Mouse (Mus musculus) macrophage (primary cell): ENCODE results near the gene Gatm. TPM values are rescaled to one million over a fixed set of nuclear protein-coding genes. Genes with fewer than 3 reads are reported as not detected.

Experiments
- H3K27ac ChIP-seq: fragments of 350-480 bp; formaldehyde crosslinking; 2 replicates; pipeline ENCODE4 v1.9.0; 2021
- H3K36me3 ChIP-seq: fragments of 350-480 bp; formaldehyde crosslinking; 2 replicates; pipeline ENCODE4 v1.9.0; 2021; ENCODE audit errors: inconsistent target
- H3K4me3 ChIP-seq: fragments of 350-480 bp; formaldehyde crosslinking; 2 replicates; pipeline ENCODE4 v1.9.0; 2021; ENCODE audit errors: inconsistent target
- H3K79me2 ChIP-seq: fragments of 350-480 bp; formaldehyde crosslinking; 2 replicates; pipeline ENCODE4 v1.9.0; 2021; ENCODE audit errors: inconsistent target
- WGBS: methylation state at CpG from one replicate; pipeline ENCODE4 v1.1.7; 2026; ENCODE audit warnings: inconsistent platforms; ENCODE audit not compliant: missing documents; 5-methylcytosine and 5-hydroxymethylcytosine counted together
- polyA plus RNA-seq: library from polyadenylated mRNA; stranded (reverse); fragments of 250-400 nt; gene quantifications from 3 replicates; pipeline ENCODE4 v1.2.4, GENCODE M21; 2018; ENCODE audit warnings: inconsistent platforms

Gatm gene
- polyA plus RNA-seq, 1 experiment from 2014 or later: 54.1 TPM

- Histone ChIP-seq H3K4me3 (peak overlapping the region; percentile 14), H3K27ac (no peak overlapping the region), H3K36me3 (peaks cover 4% of the 10 kb centered on the region; the same call in 1 of the 2 replicates), H3K79me2 (peaks cover 12% of the 10 kb centered on the region)
- WGBS: 71% methylated on average over 5 of the region's 6 CpGs
These were observed 18.8 kb upstream of the Gatm start for GRCm38 (mm10) chr2:122629871-122630270.

- Histone ChIP-seq H3K27ac (no peak overlapping the region), H3K36me3 (peaks cover 4% of the 10 kb centered on the region; the same call in 1 of the 2 replicates), H3K4me3 (no peak overlapping the region), H3K79me2 (peaks cover 12% of the 10 kb centered on the region)
- WGBS: 1% methylated on average over 7 of the region's 7 CpGs
These were observed 17.9 kb upstream of the Gatm start for GRCm38 (mm10) chr2:122628976-122629375.

- 87% methylated on average over 7 of the region's 7 CpGs for WGBS
- no peak overlapping the region for H3K27ac ChIP-seq
- no peak overlapping the region for H3K4me3 ChIP-seq
- no peaks in the 10 kb centered on the region for H3K79me2 ChIP-seq
- no peaks in the 10 kb centered on the region for H3K36me3 ChIP-seq
These were observed 14.8 kb upstream of the Gatm start for GRCm38 (mm10) chr2:122625930-122626329.

- Histone ChIP-seq H3K4me3 (no peak overlapping the region), H3K27ac (no peak overlapping the region), H3K36me3 (no peaks in the 10 kb centered on the region), H3K79me2 (no peaks in the 10 kb centered on the region)
- 91% methylated on average over 6 of the region's 9 CpGs for WGBS
These were observed 10.4 kb upstream of the Gatm start for GRCm38 (mm10) chr2:122621337-122622110.

- Histone ChIP-seq H3K4me3 (no peak overlapping the region), H3K79me2 (no peaks in the 10 kb centered on the region), H3K27ac (no peak overlapping the region), H3K36me3 (no peaks in the 10 kb centered on the region)
- 94% methylated on average over 4 of the region's 4 CpGs for WGBS
These were observed 7.6 kb upstream of the Gatm start for GRCm38 (mm10) chr2:122618719-122619118.

- H3K27ac ChIP-seq: no peak overlapping the region
- no peak overlapping the region for H3K4me3 ChIP-seq
- 83% methylated on average over 6 of the region's 6 CpGs for WGBS
- no peaks in the 10 kb centered on the region for H3K36me3 ChIP-seq
- H3K79me2 ChIP-seq: no peaks in the 10 kb centered on the region
These were observed 6.7 kb upstream of the Gatm start for GRCm38 (mm10) chr2:122617792-122618191.

GRCm38 (mm10) chr2:122616237-122616636 lies 5.1 kb upstream of the Gatm start:
- no peak overlapping the region for H3K27ac ChIP-seq
- WGBS: 83% methylated on average over 6 of the region's 6 CpGs
- no peak overlapping the region for H3K4me3 ChIP-seq
- no peaks in the 10 kb centered on the region for H3K79me2 ChIP-seq
- H3K36me3 ChIP-seq: no peaks in the 10 kb centered on the region

GRCm38 (mm10) chr2:122611654-122611973 lies 511 bp upstream of the Gatm start:
- Histone ChIP-seq H3K27ac (no peak overlapping the region), H3K36me3 (peaks cover 8% of the 10 kb centered on the region; the same call in 1 of the 2 replicates), H3K79me2 (no peaks in the 10 kb centered on the region), H3K4me3 (peak overlapping the region; percentile 59; the same call in 1 of the 2 replicates)
- WGBS: 78% methylated on average over 4 of the region's 4 CpGs

- 97% methylated on average over 9 of the region's 9 CpGs for WGBS
- H3K4me3 ChIP-seq: no peak overlapping the region
- H3K27ac ChIP-seq: no peak overlapping the region
- no peaks in the 10 kb centered on the region for H3K79me2 ChIP-seq
- H3K36me3 ChIP-seq: peaks cover 13% of the 10 kb centered on the region; the same call in 1 of the 2 replicates
These were observed 2.3 kb downstream of the Gatm start for GRCm38 (mm10) chr2:122608820-122609219.

- H3K4me3 ChIP-seq: no peak overlapping the region
- H3K27ac ChIP-seq: no peak overlapping the region
- 94% methylated on average over 5 of the region's 5 CpGs for WGBS
- H3K36me3 ChIP-seq: peaks cover 23% of the 10 kb centered on the region; the same call in 1 of the 2 replicates
- no peaks in the 10 kb centered on the region for H3K79me2 ChIP-seq
These were observed 5.3 kb downstream of the Gatm start for GRCm38 (mm10) chr2:122605829-122606228.

GRCm38 (mm10) chr2:122601354-122601753 lies 9.7 kb downstream of the Gatm start:
- no peaks in the 10 kb centered on the region for H3K79me2 ChIP-seq
- H3K36me3 ChIP-seq: peaks cover 34% of the 10 kb centered on the region; the same call in 1 of the 2 replicates
- WGBS: 100% methylated on average over 2 of the region's 2 CpGs
- H3K4me3 ChIP-seq: no peak overlapping the region
- no peak overlapping the region for H3K27ac ChIP-seq

- peaks cover 39% of the 10 kb centered on the region; the same call in 1 of the 2 replicates for H3K36me3 ChIP-seq
- H3K79me2 ChIP-seq: no peaks in the 10 kb centered on the region
- 86% methylated on average over 2 of the region's 2 CpGs for WGBS
- no peak overlapping the region for H3K4me3 ChIP-seq
- H3K27ac ChIP-seq: no peak overlapping the region
These were observed 11.4 kb downstream of the Gatm start for GRCm38 (mm10) chr2:122599736-122600135.

- 95% methylated on average over 16 of the region's 16 CpGs for WGBS
- H3K79me2 ChIP-seq: no peaks in the 10 kb centered on the region
- peaks cover 25% of the 10 kb centered on the region; the same call in 1 of the 2 replicates for H3K36me3 ChIP-seq
- no peak overlapping the region for H3K4me3 ChIP-seq
- no peak overlapping the region for H3K27ac ChIP-seq
These were observed 15.6 kb downstream of the Gatm start for GRCm38 (mm10) chr2:122595461-122595860.

- no peak overlapping the region for H3K27ac ChIP-seq
- no peaks in the 10 kb centered on the region for H3K79me2 ChIP-seq
- no peak overlapping the region for H3K4me3 ChIP-seq
- peaks cover 6% of the 10 kb centered on the region; the same call in 1 of the 2 replicates for H3K36me3 ChIP-seq
- WGBS: 73% methylated on average over 2 of the region's 2 CpGs
These were observed 19.9 kb downstream of the Gatm start for GRCm38 (mm10) chr2:122591213-122591612.

GRCm38 (mm10) chr2:122590351-122590750 lies 20.8 kb downstream of the Gatm start:
- WGBS: 100% methylated on average over 1 of the region's 1 CpGs
- no peaks in the 10 kb centered on the region for H3K79me2 ChIP-seq

More at GRCm38 (mm10) chr2:122590351-122590750, 20.8 kb downstream of the Gatm start:
- no peak overlapping the region for H3K4me3 ChIP-seq
- H3K36me3 ChIP-seq: peaks cover 5% of the 10 kb centered on the region; the same call in 1 of the 2 replicates
- no peak overlapping the region for H3K27ac ChIP-seq
